Mouse (Mus musculus) forebrain, embryonic 13.5 days (tissue): ENCODE data around the gene Atad5. TPM values are rescaled to one million over a fixed set of nuclear protein-coding genes. Genes with fewer than 3 reads are reported as not detected.

Experiments used
- ATAC-seq: fragments of 200-750 bp; cut with Nextera tagmentation; 2 replicates; pipeline ENCODE4 v1.8.0; 2017
- H3K27ac ChIP-seq: fragments of 300-500 bp; sonication (generic); 2 replicates; pipeline ENCODE4 v1.5.1; 2015; ENCODE audit warnings: inconsistent platforms, mild to moderate bottlenecking, moderate library complexity
- H3K27me3 ChIP-seq: fragments of 300-500 bp; sonication (generic); 2 replicates; pipeline ENCODE4 v1.6.1; 2015; ENCODE audit warnings: mild to moderate bottlenecking, inconsistent platforms
- H3K36me3 ChIP-seq: fragments of 300-500 bp; sonication (generic); 2 replicates; pipeline ENCODE4 v1.6.1; 2015; ENCODE audit warnings: mild to moderate bottlenecking, inconsistent platforms; ENCODE audit not compliant: poor library complexity, severe bottlenecking
- H3K4me1 ChIP-seq: fragments of 300-500 bp; sonication (generic); 2 replicates; pipeline ENCODE4 v1.6.1; 2015; ENCODE audit warnings: inconsistent platforms
- H3K4me2 ChIP-seq: fragments of 300-500 bp; sonication (generic); 2 replicates; pipeline ENCODE4 v1.6.1; 2015; ENCODE audit warnings: inconsistent platforms, mild to moderate bottlenecking, moderate library complexity
- H3K4me3 ChIP-seq: fragments of 300-500 bp; sonication (generic); 2 replicates; pipeline ENCODE4 v1.5.1; 2015; ENCODE audit warnings: mild to moderate bottlenecking, inconsistent platforms
- H3K9ac ChIP-seq: fragments of 300-500 bp; sonication (generic); 2 replicates; pipeline ENCODE4 v1.6.1; 2015; ENCODE audit warnings: mild to moderate bottlenecking, inconsistent platforms
- H3K9me3 ChIP-seq: fragments of 300-500 bp; sonication (generic); replicated peaks from 2 replicates; pipeline ENCODE4 v1.6.1; 2016; ENCODE audit warnings: inconsistent platforms
- WGBS: fragments of 180-500 bp; shearing (Covaris S2); methylation state at CpG from one replicate; pipeline ENCODE4 v1.1.7; 2015; 5-methylcytosine and 5-hydroxymethylcytosine counted together
- polyA plus RNA-seq: library from polyadenylated mRNA; unstranded; fragments of >200 nt; fragmentation: Nextera tagmentation; extraction: Ambion mirVana; gene quantifications from 2 replicates; pipeline ENCODE4 v1.2.1, GENCODE M21; 2015

The Atad5 gene
- polyA plus RNA-seq, 1 experiment from 2014 or later: 13.2 TPM

- peaks cover 47% of the 10 kb centered on the region for H3K27me3 ChIP-seq
- H3K36me3 ChIP-seq: no peaks in the 10 kb centered on the region
- H3K4me1 ChIP-seq: peaks cover 8% of the 10 kb centered on the region
- 89% methylated on average over 8 of the region's 8 CpGs for WGBS
- no peak overlapping the region for H3K27ac ChIP-seq
- no peak for ATAC-seq
- no peak overlapping the region for H3K4me3 ChIP-seq
- no peak overlapping the region for H3K9ac ChIP-seq
- H3K4me2 ChIP-seq: no peak overlapping the region
- no peaks in the 10 kb centered on the region for H3K9me3 ChIP-seq
These were observed 66.3 kb downstream of the Atad5 start for GRCm38 (mm10) chr11:80155541-80155940.

GRCm38 (mm10) chr11:80155961-80156360 is 66.8 kb downstream of the Atad5 start:
- peaks cover 47% of the 10 kb centered on the region for H3K27me3 ChIP-seq

GRCm38 (mm10) chr11:80156841-80157240 is 67.6 kb downstream of the Atad5 start:
- no peak overlapping the region for H3K27ac ChIP-seq
- WGBS: 81% methylated on average over 4 of the region's 4 CpGs
- no peak overlapping the region for H3K4me2 ChIP-seq
- peaks cover 8% of the 10 kb centered on the region for H3K4me1 ChIP-seq
- peaks cover 44% of the 10 kb centered on the region for H3K27me3 ChIP-seq
- H3K9ac ChIP-seq: no peak overlapping the region
- no peaks in the 10 kb centered on the region for H3K36me3 ChIP-seq
- no peak for ATAC-seq
- H3K4me3 ChIP-seq: no peak overlapping the region
- H3K9me3 ChIP-seq: no peaks in the 10 kb centered on the region

More at GRCm38 (mm10) chr11:80155961-80156360, 66.8 kb downstream of the Atad5 start:
- Histone ChIP-seq H3K36me3 (no peaks in the 10 kb centered on the region), H3K4me3 (no peak overlapping the region), H3K9me3 (no peaks in the 10 kb centered on the region), H3K4me2 (no peak overlapping the region), H3K9ac (no peak overlapping the region), H3K27ac (no peak overlapping the region), H3K4me1 (peaks cover 8% of the 10 kb centered on the region)
- ATAC-seq: no peak
- 87% methylated on average over 4 of the region's 4 CpGs for WGBS

- ATAC-seq: no peak
- Histone ChIP-seq H3K9me3 (no peaks in the 10 kb centered on the region), H3K9ac (no peak overlapping the region), H3K4me3 (no peak overlapping the region), H3K27ac (no peak overlapping the region), H3K36me3 (no peaks in the 10 kb centered on the region), H3K27me3 (peaks cover 22% of the 10 kb centered on the region), H3K4me1 (peaks cover 5% of the 10 kb centered on the region), H3K4me2 (no peak overlapping the region)
- WGBS: 87% methylated on average over 7 of the region's 7 CpGs
These were observed 69.8 kb downstream of the Atad5 start for GRCm38 (mm10) chr11:80159018-80159417.

- 88% methylated on average over 4 of the region's 4 CpGs for WGBS
These were observed 71.8 kb downstream of the Atad5 start for GRCm38 (mm10) chr11:80161041-80161440.

GRCm38 (mm10) chr11:80163362-80164116 is 74.3 kb downstream of the Atad5 start:
- Histone ChIP-seq H3K9ac (no peak overlapping the region), H3K27me3 (no peaks in the 10 kb centered on the region), H3K36me3 (no peaks in the 10 kb centered on the region), H3K4me3 (no peak overlapping the region), H3K4me1 (no peaks in the 10 kb centered on the region), H3K27ac (no peak overlapping the region), H3K9me3 (no peaks in the 10 kb centered on the region), H3K4me2 (no peak overlapping the region)
- WGBS: 77% methylated on average over 7 of the region's 7 CpGs
- no peak for ATAC-seq

More at GRCm38 (mm10) chr11:80161041-80161440, 71.8 kb downstream of the Atad5 start:
- H3K36me3 ChIP-seq: no peaks in the 10 kb centered on the region
- H3K9ac ChIP-seq: no peak overlapping the region
- H3K4me2 ChIP-seq: no peak overlapping the region
- no peaks in the 10 kb centered on the region for H3K4me1 ChIP-seq
- H3K4me3 ChIP-seq: no peak overlapping the region
- no peak overlapping the region for H3K27ac ChIP-seq
- no peak for ATAC-seq
- H3K9me3 ChIP-seq: no peaks in the 10 kb centered on the region
- H3K27me3 ChIP-seq: peaks cover 2% of the 10 kb centered on the region

- Histone ChIP-seq H3K4me2 (no peak overlapping the region), H3K4me3 (no peak overlapping the region), H3K27ac (no peak overlapping the region), H3K4me1 (no peaks in the 10 kb centered on the region), H3K27me3 (no peaks in the 10 kb centered on the region), H3K9me3 (no peaks in the 10 kb centered on the region), H3K36me3 (no peaks in the 10 kb centered on the region), H3K9ac (no peak overlapping the region)
- no peak for ATAC-seq
- WGBS: 58% methylated on average over 2 of the region's 2 CpGs
These were observed 75.0 kb downstream of the Atad5 start for GRCm38 (mm10) chr11:80164224-80164623.

- H3K4me1 ChIP-seq: no peaks in the 10 kb centered on the region
- H3K9ac ChIP-seq: no peak overlapping the region
- WGBS: 91% methylated on average over 9 of the region's 9 CpGs
- no peak for ATAC-seq
- no peak overlapping the region for H3K4me3 ChIP-seq
- no peaks in the 10 kb centered on the region for H3K36me3 ChIP-seq
- H3K27me3 ChIP-seq: no peaks in the 10 kb centered on the region
- no peak overlapping the region for H3K27ac ChIP-seq
- no peaks in the 10 kb centered on the region for H3K9me3 ChIP-seq
- no peak overlapping the region for H3K4me2 ChIP-seq
These were observed 78.9 kb downstream of the Atad5 start for GRCm38 (mm10) chr11:80168121-80168520.

- no peak overlapping the region for H3K9ac ChIP-seq
- H3K4me2 ChIP-seq: no peak overlapping the region
- H3K27me3 ChIP-seq: no peaks in the 10 kb centered on the region
- no peak overlapping the region for H3K4me3 ChIP-seq
- no peak for ATAC-seq
- no peaks in the 10 kb centered on the region for H3K4me1 ChIP-seq
- no peaks in the 10 kb centered on the region for H3K9me3 ChIP-seq
- no peak overlapping the region for H3K27ac ChIP-seq
- WGBS: 81% methylated on average over 4 of the region's 4 CpGs
- H3K36me3 ChIP-seq: no peaks in the 10 kb centered on the region
These were observed 79.5 kb downstream of the Atad5 start for GRCm38 (mm10) chr11:80168611-80169249.

- no peaks in the 10 kb centered on the region for H3K4me1 ChIP-seq
- H3K4me3 ChIP-seq: no peak overlapping the region
- H3K9ac ChIP-seq: no peak overlapping the region
- WGBS: 87% methylated on average over 3 of the region's 3 CpGs
- ATAC-seq: no peak
- H3K9me3 ChIP-seq: no peaks in the 10 kb centered on the region
- H3K36me3 ChIP-seq: no peaks in the 10 kb centered on the region
- no peak overlapping the region for H3K4me2 ChIP-seq
- no peaks in the 10 kb centered on the region for H3K27me3 ChIP-seq
- no peak overlapping the region for H3K27ac ChIP-seq
These were observed 80.4 kb downstream of the Atad5 start for GRCm38 (mm10) chr11:80169629-80170028.

- H3K4me1 ChIP-seq: no peaks in the 10 kb centered on the region
- no peaks in the 10 kb centered on the region for H3K36me3 ChIP-seq
- H3K27me3 ChIP-seq: no peaks in the 10 kb centered on the region
- H3K4me2 ChIP-seq: no peak overlapping the region
- WGBS: 77% methylated on average over 5 of the region's 5 CpGs
- no peak overlapping the region for H3K4me3 ChIP-seq
- no peak overlapping the region for H3K27ac ChIP-seq
- no peak overlapping the region for H3K9ac ChIP-seq
- no peak for ATAC-seq
- H3K9me3 ChIP-seq: no peaks in the 10 kb centered on the region
These were observed 81.2 kb downstream of the Atad5 start for GRCm38 (mm10) chr11:80170351-80170750.

GRCm38 (mm10) chr11:80171884-80172283 is 82.7 kb downstream of the Atad5 start:
- WGBS: 76% methylated on average over 4 of the region's 4 CpGs
- H3K4me3 ChIP-seq: no peak overlapping the region
- no peaks in the 10 kb centered on the region for H3K4me1 ChIP-seq
- no peak for ATAC-seq
- no peaks in the 10 kb centered on the region for H3K9me3 ChIP-seq
- no peak overlapping the region for H3K27ac ChIP-seq
- no peaks in the 10 kb centered on the region for H3K36me3 ChIP-seq
- H3K9ac ChIP-seq: no peak overlapping the region
- no peaks in the 10 kb centered on the region for H3K27me3 ChIP-seq
- H3K4me2 ChIP-seq: no peak overlapping the region
